Mouse (Mus musculus) ovary, postnatal 10 days (tissue): ENCODE data around the gene Cdkl3.

Source experiments
- DNase-seq: peaks from one replicate; pipeline ENCODE4 v3.0.0; 2022; ENCODE audit warnings: low spot score

Gene Cdkl3

GRCm38 (mm10) chr11:52122045-52122444 lies 118.0 kb downstream of the Cdkl3 start:
- no peak for DNase-seq

- DNase-seq = no peak
Observed at GRCm38 (mm10) chr11:52124468-52124867, 120.4 kb downstream of the Cdkl3 start.

- no peak for DNase-seq
Observed at GRCm38 (mm10) chr11:52127169-52127568, 123.1 kb downstream of the Cdkl3 start.

GRCm38 (mm10) chr11:52127760-52128159 lies 123.7 kb downstream of the Cdkl3 start:
- DNase-seq = no peak

- no peak for DNase-seq
Observed at GRCm38 (mm10) chr11:52128316-52129061, 124.5 kb downstream of the Cdkl3 start.

- no peak for DNase-seq
Observed at GRCm38 (mm10) chr11:52129171-52129570, 125.2 kb downstream of the Cdkl3 start.

- DNase-seq = no peak
Observed at GRCm38 (mm10) chr11:52129621-52130450, 125.8 kb downstream of the Cdkl3 start.

GRCm38 (mm10) chr11:52130451-52131068 lies 126.5 kb downstream of the Cdkl3 start:
- no peak for DNase-seq
